Mouse (Mus musculus) frontal cortex, adult (tissue): ENCODE measurements at regions not wholly inside any gene's neighbourhood (a gene's known extent, or its start where the extent isn't known, plus 50 kb on each side); places are given as distances from the start of the nearest gene placed in this dataset.

Experiments used
- ATAC-seq: cut with Nextera tagmentation; 2 replicates; pipeline ENCODE4 v1.9.2; 2017; ENCODE audit warnings: mild to moderate bottlenecking, moderate library complexity, mixed read lengths; ENCODE audit not compliant: low TSS enrichment

DNA sequence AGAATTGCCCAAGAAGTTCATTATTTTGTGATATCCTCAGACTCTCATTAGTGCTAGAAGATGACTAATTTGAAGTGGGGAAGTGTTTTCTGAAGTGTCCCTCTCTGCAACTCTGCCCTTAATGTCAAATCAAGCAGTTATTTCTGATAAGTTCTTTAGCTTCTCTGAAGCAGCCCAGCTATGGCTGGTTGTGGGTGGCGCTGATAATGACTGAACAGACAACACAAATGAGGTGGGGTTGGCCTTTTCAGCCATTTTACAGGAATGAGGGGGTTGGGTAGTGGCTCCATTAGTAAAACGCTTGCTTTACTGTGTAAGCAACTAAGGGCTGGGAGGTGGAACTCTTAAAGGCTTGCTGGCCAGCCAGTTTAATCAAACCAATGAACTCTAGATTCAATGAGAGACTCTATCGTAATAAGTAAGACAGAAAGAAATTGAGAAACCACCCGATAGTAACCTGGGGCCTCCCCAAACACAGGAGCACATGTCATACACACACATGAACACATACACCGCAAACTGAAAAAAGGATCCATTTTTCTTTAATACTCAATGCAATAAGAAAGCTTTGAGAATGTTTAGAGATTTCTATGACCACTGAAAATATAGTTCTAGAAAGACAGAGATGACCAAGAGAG lies 1268.3 kb upstream of the A1bg start:
- no peak for ATAC-seq

DNA sequence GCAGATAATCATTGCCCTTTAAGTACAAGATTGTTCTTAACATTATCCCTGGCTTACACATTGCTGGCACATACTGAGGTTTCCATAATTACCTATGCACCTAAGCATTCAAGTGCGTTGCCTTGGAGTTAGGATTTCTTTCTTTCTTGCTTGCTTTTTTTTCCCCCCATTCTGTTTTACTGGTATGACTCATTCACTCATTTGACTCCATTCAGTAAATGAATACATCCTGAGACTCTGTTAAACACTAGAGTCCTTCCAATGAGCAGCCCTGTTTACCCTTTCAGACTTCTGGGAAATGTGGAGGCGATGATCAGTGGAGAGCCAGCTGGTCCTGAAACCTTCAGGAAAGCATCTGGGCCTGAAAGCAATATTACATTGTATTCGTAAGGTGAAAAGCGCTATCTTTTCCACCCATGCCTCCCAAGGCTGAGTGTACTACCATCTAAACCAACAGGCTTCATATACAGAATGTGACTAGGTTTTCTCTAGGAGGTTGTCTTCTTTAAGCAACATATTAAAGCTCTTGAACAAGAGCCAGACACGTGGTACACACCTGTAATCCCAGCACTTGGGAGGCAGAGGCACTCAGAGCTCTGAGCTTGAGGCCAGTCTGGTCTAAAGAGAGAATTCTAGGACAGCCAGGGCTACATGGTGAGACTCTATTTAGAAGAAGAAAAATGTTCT lies 1267.6 kb upstream of the A1bg start:
- peak; percentile 74 for ATAC-seq

DNA sequence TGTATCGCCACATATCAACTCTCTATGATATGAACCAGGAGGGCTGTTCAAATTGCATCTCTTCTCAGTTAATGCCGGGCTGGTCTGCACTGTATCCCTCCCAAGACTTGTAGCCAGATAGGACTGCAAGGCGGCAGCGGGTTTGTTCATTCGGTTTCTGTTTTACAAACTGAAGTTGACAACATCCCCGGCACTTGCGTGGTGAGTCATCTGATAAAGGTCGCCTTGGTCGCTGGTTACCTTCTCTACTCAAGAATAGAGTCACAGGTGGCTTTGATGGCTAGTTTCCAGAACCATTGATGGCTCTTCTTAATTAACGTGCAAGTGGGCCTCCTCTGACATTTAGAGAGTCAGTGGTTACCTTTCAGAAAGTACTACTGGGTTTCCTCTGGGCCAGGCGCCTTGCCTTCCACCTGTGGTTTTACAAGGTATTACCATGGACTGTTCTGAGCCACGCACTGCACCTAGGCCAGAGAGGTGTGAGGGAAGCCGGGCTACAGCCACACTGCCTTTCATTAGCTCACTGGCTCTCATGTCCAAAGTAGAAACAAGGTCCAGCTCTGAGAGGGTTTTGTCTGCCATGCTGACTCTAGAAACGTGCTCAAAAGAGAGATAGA lies 1266.9 kb upstream of the A1bg start:
- no peak for ATAC-seq

DNA sequence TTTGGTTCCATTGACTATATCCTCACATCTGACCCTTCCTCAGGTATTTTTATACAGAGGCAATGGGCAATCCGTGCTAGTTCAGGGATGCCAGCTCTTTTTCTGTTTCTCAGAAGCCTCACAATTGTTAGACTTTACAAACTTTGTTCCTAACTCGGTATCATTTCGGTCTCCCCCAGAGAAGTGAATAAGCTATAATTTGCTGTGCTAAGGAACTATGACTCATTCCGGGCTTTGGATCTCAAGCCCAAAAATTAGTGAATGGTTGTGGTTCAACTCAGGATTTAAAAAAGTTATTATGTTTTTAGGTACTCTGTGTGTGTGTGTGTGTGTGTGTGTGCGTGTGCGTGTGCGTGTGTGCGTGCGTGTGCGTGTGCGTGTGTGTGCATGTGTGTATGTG lies 1263.7 kb upstream of the A1bg start:
- peak; percentile 65; the same call in 1 of the 2 replicates for ATAC-seq

DNA sequence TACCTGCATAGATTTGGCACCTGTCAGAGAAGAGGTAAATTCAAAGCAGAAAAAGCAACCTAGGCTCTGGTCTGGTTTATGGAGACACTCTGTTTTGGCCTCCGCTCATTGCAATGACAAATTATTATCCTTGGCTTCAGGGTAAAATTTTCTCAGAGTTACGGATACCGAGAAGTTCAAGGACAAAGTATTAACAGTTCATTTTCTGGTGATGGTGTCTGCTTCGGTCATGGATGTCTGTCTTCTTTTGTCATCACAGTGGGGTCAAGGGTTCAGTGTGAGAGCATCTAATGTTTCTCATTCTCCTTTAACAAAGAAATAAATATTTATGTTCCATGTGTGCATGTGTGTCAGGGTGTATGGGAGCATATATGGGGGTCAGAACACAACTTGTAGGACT lies 1261.0 kb upstream of the A1bg start:
- no peak for ATAC-seq

DNA sequence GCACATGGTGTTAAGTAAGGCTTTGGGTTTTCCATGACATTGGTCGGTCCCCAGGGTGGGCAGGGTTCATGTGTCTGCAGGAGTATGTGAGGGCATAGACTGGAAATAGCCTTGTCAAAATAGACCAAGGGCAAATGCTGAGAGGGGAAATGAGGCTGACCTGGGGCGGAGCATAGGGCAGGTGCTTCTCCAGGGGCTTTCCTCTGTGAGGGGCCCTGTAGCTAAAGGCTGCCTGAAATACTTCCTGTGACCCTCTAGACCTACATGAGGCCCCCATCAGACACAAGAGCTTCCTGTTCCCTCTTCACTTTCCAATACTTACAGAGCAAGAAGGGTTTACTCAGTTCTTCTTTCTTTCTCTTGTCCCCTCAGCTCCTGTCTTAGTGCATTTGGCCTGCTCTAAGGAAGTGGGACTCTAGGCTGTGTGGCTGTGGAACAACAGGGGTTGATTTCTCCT lies 1258.7 kb upstream of the A1bg start:
- no peak for ATAC-seq

DNA sequence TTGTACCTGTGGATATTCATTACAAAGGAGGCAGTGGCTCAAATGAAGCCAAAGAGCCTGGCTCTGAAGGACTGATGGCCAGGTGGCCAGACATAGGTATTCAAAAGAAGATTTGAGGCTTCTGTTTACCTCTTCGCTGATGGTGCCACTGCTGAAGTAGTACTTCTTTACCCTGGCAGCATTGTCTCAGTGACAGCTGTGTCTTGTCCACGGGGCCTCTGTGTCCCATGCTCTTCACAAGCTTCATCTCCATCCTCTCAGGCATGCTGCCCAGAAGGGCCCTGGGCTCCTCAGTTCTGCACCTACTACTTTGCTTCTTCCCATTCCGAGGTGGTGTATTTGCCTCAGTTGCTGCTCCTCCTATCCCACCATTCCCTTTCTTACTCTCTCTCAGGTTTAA lies 1257.9 kb upstream of the A1bg start:
- no peak for ATAC-seq

DNA sequence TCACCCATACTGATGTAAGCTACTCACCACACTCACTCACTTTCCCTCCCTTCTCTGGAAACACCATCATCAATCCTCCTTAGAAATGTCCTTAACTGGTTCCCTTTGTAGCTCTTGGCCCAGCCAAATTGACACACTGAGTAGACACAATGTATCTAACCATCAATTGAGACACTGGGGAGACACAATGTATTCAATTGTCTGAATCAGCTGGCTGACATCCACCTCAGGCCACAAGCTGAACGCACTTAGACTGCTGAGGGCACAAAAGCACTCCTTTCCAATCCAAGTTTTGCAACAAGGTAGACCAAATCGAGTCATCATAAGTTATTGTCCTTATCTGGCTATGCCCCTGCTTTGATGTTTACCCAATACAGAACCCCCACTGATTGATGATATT lies 1257.0 kb upstream of the A1bg start:
- no peak for ATAC-seq

DNA sequence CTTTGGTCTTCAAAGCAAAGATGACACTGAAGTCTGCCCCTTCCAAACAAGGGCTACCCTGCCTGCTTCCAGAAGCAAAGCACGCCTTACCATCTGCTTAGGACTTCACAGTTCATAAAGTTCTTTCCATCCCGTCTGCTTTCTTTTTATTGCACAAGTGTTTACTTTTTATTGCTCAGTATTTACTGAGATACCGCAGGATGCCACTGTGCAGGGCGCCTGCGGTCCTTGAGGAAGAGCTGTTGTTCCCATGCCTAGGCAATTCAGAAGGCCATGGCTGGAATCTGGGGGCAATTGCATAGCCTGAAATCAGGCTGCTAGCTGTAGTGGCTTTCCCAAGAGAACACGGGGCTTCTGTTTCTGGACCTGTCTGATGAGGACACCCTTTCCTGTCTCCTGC lies 1255.8 kb upstream of the A1bg start:
- no peak for ATAC-seq

DNA sequence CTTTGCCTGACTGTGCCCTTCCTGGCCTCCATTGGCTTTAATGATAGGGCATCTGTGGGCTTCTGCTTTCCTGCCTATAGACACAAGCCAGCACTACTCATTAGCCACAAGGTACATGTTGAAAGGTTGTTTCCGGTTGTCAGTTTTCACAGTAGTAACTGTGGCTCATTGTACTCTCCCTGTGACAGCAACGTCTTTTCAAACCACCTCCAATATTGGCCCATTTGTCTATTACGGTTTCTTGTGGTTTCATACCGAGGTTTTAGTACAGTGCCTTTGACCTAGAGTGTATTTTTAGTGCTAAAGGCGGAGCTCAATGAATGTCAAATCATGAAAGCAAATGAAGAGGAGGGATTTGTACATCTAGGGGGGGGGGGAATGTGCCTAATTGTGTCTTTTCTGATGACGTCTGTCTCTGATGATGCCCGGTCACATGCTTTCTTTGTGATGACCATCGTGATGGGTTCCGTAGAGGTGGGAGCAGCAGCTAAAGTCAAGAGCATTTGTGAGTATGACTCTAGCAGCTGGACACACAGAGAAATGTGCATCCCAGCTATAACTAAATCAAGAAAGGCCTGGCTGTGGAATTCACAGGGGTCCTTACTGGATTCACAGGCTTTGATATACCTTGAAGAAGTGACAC lies 1255.1 kb upstream of the A1bg start:
- ATAC-seq: no peak

DNA sequence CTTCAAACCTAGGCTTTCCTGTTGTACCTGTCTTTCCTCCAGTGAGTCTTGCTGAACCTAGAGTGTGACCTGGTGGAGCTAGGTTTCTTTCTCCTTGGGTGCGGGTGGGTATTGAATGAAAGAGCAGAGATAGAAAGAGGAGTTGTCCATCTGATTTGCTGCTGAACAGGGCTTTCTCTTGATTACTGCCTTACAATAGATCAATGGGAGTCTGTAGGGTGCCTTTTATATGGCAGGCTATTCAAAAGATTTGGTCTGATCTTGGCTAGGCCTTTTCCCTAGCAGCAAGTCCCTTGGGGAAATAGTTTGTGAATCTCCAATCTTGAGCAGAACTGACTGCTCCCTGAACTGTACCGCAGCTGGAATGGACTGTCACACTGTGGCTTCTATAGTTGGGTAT lies 1253.3 kb upstream of the A1bg start:
- no peak for ATAC-seq

DNA sequence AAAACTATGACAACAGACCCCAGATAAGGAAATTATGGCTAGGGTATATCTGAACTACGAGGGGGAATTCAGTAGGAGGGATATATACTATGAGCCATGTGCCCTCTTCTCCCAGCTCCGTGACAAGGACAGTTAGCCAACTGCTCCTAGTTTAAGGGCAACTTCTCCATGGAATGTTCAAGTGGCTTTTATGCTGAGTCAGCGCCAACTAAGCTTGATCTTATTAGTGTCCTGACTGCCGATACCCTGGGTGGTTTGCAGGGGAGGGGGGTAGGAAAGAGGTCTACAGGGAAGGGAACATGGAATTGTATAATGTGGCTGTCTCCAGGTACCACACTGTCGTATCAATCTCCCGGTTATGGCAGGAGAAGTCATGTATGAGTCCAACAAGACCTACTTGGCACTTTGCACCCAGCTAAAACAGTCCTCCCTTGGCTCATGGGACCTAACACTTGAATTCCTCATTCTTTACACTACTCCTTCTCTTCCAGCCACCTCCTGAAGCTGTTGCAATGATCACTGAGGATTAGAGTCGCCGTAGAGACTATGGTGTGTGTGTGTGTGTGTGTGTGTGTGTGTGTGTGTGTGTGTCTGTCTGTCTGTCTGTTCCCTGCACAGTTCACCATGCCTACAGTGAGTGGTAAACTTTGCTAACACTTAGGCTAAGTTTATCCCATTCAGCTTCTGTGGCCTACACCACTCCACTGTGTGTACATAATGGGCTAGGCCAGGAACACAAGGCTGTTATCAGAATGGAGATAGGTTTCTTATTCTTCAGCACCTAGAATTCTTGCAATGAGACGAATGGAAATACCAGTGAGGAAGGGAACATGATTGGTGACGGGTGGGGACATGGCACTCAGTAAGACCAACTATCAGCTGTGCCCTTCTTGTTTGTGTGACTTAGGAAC lies 1251.1 kb upstream of the A1bg start:
- no peak for ATAC-seq

DNA sequence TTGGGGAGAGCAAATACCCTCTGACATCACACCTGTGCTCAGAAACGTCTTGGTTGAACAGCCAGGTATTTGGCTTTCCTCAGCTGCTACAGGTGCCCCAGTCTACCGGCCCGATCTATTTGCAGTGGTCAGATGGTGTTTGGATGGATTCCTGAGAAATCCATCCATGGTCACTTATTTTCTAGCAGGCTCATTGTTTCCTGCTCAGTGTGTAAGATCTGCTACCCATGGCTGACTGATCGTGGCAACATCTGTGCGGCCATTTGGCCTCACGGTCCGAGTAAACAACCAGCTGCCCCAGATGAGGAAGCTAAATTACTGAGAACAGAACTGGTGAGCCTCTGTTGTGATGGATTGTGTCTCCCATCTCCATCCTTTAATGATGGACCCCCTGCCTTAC lies 1248.8 kb upstream of the A1bg start:
- ATAC-seq: no peak

DNA sequence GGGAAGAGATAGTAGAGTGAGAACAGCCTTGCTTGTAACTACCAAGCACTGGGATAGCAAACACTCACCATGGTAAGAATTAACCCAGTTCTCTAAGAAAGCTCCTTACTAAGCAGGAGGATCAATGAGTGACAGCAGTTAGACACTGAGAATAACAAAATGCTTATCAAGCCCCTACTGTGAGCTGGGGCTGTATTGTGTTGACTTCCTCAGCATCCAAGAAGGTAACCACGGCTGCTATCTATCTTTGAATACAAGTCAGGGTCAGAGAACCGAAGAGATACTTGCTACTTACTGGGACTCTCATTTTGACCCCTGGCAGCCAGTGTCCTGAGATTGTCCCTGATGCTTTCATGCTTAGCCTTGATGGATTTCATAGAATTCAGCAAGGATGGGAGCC lies 1248.4 kb upstream of the A1bg start:
- ATAC-seq: no peak

DNA sequence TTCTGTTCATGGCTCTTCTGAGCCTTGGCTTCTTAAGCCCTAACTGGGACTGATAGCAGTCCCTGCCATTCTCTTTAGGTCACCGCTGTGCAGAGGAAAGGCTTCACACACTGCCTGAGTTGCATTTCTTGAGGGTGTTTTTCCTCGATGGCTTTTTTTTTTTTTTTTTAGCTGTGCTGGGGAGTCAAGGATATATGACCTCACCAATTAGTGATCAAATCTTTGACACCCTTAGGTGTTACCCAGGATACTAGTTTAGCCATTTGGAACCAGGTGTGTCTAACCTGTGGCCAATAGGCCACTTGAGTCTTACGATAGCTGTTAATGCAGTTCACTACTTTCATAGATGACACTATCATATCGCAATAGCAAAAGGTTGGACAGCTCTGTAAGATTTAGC lies 1247.5 kb upstream of the A1bg start:
- ATAC-seq: no peak

DNA sequence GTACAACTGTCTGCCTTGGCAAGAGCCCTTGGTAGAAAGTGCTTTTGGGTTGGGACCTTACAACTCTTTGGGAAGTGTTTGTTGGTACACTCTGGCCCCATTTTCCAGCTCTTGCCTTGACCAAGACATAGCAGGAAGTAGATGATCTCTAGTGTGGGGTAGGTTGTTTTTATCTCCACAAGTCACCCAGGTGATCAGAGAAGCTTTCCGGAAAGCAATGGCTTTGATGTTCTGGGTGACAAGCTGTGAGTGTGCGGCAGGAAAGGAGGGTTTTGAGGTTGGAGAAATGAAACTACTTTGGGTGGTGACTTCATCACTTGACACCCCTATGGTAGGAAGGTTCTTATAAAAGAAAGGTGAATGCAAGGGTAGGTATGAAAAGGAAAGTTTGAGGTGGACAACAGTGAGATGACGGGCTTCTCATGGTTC lies 1246.8 kb upstream of the A1bg start:
- no peak for ATAC-seq

DNA sequence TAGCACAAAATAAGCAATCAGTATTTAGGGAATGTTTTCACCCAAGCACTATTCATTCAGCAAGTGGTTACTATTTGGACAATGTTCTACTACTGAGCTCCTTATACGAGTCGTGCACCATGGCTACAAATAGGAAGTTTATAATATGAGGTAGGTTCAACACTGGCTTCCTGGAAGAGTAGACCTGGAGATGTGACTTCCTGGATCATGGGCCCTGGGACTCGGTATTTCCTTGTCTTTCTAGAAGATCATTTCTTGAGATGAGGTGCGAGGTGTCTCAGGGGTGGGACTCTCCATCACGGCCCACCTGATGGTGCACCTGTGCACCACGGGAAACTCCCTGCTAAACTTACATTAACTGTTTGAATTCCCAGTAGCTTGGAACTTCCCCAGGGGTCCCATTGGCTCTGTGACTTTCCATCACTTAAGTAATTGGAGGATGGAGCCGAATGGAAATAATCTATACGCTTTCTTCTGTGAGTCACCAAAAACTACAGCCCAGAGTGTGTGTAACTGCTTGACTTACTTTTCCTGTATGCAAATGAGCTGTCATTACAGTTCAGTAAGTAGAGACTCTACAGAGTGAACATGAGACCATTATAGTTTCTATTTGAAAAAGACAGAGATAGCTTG lies 1246.3 kb upstream of the A1bg start:
- no peak for ATAC-seq

DNA sequence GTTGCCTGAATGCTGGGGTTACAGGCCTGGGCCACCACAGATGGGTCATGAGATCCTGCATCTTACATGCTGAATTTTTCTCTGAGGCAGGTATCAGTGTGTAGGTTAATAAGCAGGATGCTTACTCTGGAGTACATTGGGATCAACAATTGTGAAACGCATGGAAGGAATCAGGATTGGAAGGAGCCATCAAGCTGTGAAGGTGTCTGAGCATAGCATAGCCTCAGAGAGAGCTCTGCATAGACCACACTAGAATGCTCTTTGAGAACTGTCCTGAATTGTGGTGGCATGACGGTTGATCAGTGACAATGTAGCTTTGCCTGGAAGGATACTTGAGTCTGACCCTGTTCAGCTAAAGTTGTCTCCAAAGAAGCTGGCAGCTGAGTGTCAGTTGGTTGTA lies 1245.7 kb upstream of the A1bg start:
- ATAC-seq: no peak

DNA sequence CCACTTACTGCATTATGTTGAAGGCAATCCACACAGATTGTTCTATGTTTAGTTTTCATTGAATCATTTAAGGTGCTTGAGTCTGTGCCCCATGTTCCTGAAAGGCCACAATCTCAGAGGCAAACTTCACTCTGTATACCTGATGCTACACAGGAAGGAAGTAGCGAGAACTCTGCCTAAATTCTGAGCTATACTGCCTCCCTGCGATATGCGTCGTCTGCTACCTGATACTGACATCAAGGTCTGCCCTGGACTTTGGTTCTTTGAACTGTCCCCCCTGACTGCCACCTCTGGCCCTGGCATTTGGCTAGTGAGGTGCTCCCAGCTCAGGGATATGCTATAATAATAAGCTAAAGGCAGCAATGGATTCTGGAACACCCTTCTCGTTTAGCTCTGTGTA lies 1244.0 kb upstream of the A1bg start:
- no peak for ATAC-seq

DNA sequence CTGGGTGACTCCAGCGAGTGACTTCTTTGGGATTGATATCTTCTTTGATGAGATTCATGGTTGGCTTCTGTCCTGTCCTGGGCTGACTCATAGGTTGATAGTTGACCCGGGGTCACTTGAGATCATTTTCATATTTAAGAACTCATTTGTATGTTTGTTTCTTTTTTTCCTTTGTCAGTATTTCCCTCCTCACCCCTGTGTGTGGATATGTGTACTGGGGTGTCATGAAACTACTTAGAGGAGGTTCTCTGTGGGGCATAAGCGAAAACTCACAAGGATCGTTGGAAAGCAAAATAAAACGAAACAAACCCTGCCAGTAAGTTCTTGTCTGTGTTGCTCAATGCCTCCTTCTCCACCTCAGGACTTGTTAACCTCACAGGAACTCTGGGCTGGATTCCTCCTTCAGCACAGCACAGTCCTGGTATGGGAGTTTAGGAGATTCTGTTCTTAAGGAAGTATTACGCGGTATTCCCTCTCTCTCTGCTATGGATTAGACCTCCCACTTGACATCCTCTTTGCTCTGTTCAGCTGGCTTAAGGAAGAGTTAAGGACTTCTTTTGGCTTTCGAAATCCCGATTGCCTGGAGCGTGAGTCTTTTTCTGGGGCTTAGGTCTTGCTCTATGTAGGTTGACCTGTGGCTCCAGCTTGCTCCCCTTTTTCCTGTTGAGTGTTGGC lies 1243.2 kb upstream of the A1bg start:
- ATAC-seq: no peak
